Mouse (Mus musculus) urinary bladder, postnatal 25 days (tissue): ENCODE measurements around the gene Fubp1.

Experiments used
- DNase-seq: peaks from one replicate; pipeline ENCODE4 v3.0.0; 2022; ENCODE audit warnings: low spot score

The Fubp1 gene

DNA sequence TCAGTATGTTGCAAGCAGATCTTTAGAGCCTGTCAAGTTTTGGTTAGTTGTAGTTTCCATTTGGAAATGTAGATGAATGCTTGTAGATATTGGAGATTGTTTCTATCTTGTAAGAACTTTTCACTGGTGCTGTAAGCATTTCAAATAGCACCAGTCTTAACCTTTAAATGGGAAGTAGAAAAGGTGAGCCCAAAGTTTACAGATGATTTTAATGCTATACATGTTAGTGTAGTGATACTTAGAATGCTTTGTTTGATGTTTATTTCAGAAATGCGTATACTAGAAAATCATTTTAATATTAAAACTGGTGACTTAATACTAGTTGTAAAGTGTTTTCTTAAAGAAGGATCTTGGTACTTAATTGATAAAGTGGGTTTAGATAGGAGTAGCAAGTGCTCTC lies 25.6 kb downstream of the Fubp1 start:
- no peak for DNase-seq

DNA sequence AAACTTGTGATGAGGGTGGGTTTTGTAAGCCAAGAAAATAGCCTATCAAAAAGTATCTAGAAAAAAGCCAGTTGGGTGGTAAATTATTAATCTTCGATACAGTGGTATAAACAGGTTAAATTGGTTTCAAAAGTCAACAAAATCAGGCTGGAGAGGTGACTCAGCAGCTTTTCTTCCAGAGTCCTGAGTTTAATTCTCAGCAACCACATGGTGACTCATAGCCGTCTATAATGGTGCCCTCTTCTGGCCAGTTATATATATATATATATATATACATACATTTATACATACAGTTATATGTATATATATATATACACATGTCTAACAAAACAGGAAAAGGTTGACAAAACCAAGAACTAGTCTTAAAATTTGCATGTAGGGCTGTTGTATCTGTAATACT lies 28.6 kb downstream of the Fubp1 start:
- no peak for DNase-seq

DNA sequence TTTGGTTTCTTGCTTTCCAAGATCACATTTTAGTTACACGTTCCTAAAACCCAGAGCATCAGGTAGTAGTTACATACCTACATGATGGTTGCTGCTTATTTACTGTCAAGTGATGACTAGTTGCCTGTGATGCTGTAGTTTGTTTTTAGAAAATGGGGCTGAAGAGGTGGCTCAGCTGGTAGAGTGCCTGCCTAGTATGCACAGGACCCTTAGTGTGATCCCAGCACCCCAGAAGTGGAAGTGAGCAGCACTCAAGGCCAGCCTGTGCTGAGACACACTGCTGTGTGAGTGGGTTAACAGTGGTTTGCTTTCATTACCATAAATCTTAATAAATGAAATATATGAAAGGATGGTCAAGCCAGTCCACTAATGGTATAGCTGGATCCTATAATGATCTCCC lies 29.4 kb downstream of the Fubp1 start:
- no peak for DNase-seq

DNA sequence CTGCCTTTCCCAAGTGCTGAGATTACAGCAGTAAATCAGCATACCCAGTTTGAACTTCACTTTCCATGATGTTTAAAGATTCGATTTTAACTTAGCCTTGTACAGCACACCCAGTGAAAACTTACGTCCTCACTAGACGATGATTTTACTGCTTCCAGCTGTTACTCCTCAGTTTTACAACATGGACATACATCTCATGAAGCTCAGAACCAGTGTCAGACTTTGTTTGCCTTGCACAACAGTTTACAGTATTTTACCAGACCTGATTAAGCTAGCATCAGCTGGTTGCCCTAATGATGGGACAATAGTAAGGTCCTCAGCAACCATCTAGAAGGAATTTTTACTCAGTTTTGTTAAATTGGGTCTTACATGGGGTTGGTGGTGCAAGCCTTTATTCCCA lies 30.9 kb downstream of the Fubp1 start:
- no peak for DNase-seq

DNA sequence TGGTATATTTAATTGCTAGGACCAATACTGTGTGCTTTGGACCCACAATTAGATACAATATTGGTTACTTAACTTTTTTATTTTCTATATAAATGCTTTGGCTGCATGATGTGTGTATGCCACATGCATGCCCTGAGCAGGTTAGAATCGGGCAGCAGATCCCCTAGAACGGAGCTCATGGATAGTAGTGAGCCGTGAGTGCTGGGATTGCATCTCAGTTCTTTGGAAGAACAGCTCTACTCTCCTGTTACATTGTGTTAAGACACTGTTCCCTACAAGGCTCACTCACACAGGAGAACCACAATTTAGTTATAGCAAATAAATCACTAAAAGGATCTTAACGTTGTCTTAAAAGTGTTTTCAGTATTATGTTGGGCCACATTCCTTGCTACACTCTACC lies 33.1 kb downstream of the Fubp1 start:
- no peak for DNase-seq

DNA sequence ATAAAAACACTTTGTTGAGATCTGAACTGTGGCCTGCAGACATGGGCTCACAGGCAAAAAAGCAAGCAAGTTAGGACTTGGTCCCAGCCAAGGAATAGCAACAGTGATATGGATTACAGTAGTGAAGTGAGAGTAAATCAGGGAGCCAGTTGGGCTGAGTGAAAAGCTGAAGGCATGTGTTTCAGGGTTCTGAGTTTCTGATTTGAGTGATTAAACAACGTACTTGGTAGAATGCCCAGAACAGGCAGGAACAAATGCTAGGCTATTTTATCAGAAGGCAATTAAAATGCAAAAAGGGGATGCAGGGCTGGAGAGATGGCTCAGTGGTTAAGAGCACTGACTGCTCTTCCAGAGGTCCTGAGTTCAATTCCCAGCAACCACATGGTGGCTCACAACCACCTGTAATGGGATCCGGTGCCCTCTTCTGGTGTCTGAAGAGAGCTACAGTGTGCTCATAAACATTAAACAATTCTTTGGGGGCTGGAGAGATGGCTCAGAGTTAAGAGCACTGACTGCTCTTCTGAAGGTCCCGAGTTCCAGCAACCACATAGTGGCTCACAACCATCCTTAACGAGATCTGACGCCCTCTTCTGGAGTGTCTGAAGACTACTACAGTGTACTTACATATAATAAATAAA lies 35.2 kb downstream of the Fubp1 start:
- no peak for DNase-seq

DNA sequence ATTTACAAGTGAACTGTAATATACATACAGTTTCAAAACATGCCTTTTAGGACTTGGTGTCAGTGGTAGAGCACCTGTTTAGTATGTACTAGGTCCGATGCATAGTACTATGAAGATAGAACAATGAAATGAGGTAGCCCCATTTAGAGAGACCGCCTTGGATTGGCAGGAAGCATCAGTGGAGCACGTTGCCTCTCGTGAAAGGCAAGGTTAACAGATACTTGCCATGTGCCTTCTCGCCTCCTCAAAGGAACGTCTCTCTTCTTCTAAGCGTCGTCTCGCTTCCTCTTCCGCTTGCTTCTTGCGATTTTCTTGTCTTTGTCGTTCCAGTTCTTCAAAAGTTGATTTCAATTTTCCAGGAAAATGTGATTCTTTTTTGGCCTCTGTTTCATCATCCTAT lies 37.5 kb downstream of the Fubp1 start:
- DNase-seq: no peak

DNA sequence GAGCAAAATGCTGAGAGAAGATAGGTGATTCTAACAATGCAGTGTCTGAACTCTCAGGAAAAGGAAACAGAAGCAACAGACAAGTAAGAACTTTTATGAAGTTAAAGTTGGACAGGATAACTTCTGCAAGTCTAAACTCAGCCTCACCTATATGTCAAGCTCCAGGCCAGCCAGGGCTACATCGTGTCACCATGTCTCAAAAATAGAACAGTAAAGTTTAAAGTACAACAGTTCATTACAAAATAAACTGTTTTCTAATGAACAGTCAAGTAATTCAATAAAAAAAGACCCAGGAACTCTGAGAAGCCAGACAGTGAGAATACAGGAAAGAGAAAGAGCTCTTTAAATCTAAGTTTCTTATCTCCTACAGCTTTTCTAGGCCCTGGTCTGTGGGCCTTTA lies 40.3 kb downstream of the Fubp1 start:
- no peak for DNase-seq

DNA sequence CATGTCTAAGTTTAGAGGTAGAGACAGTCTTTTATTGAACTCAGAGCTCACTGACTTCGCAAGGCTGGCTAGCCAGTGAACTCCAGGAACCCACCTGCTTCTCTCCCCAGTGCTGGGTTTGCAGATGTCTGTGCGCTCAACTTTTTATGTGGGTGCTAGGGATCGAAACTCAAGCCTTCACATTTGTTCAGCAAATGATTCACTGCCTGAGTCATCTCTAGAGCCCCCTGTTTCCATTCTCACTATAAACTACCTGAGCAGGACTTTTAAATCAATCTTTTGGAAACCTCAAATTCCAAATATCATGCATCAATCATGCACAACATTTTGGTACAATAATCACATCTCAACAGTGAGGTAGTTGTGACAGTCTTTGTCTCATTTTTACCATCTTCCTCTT lies 47.3 kb downstream of the Fubp1 start:
- no peak for DNase-seq

DNA sequence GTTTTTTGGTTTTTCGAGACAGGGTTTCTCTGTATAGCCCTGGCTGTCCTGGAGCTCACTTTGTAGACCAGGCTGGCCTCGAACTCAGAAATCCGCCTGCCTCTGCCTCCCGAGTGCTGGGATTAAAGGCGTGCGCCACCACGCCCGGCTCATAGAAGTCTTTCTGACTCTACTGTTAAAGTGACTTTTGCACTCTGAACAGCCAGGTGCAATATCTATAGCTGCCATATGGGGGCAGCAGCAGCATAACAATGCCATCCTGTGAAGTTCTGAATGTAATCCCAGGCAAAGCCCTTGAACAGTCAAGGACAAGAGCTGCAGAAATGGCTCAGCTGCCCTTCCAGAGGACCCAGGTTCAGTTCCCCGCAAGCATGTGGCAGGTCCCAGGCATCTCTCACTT lies 49.2 kb downstream of the Fubp1 start:
- DNase-seq: peak; percentile 71

DNA sequence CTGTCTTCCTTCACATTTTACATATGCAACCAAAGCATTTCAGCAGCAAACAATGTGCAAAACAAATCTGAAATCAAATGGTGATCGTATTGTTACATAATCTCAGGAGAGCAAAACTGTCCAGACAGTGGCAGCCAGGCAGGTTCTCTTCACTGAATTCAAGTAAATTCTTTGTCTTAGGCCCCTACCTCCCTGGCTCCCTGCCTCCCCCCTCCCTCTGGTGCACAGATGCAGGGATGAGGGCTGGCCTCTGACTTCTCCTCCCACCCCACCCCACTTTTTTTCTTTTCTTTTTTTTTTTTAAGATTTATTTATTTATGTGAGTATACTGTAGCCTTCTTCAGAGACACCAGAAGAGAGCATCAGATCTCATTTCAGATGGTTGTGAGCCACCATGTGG lies 50.1 kb downstream of the Fubp1 start:
- no peak for DNase-seq

DNA sequence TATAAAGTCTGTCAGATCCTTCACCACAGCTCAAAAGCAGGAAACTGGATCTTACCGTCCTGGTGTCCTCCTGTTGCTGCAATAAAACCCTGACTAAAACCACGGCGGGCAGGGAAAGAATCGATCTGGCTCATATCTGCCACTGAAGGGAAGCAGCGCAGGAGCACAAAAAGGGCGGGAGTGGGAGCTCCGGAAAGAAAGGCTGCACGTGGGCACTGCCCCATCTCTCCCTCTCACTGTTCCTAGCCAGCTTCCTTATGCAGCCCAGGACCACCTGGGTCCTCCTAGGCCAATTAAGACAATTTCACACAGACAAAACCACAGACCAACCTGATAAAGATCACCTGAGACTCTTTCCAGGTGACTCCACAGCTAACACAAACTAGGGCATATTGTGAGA lies 51.2 kb downstream of the Fubp1 start:
- no peak for DNase-seq

DNA sequence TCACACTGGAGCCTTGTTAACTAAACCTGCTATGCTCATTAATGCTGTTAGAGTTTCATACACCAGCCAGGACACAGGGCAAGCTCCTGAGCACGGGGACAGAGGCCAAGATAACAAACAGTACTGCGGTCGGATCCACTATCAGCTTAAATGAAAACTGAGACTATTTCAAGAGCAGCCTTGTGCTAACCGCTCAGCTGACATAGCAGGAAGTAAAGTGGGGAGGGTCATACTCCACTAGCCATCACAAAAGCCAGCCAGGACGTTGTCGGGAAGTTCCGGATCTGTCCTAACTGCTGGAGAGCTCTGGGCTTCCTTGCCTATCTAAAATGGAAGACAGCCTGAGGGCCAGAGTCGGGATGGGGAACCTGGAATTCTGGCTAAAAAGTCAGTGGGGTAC lies 51.7 kb downstream of the Fubp1 start:
- no peak for DNase-seq

DNA sequence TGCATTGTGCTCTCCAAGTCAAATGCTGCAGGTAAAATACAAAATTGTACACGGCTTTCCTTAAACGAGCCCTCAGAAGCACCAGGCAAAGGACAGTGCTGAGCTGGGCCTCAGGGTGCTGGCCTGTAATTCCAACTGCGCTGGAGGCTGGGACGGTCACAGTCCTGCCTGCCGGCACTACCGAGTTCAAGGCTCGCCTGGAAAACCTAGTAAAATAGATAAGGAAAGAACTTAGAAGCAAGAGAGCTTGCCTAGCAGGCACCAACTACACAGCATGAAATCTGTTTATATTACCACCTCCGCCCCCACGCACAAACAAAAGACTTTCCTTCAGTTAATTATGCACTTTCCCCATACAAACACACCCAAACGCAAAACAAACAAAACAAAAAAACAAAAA lies 54.2 kb downstream of the Fubp1 start:
- no peak for DNase-seq

DNA sequence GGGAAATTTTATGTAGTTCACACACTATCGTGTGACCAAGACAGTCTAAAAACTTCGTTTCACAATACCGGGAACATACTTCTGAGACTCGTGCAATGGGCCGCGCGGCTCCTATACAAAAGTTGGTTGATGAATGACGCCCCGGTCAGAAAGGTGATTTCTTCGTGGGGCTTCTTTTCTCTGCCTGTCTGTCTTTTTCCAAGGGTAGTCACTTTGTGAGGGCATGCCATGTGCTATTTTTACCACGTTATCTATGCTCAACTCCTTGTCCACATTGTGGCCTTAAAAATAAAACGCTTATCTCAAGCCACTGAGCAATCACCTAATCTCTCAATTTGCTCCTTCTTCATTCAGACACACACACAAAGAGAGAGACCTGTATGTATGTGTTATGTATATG lies 54.6 kb downstream of the Fubp1 start:
- DNase-seq: no peak

DNA sequence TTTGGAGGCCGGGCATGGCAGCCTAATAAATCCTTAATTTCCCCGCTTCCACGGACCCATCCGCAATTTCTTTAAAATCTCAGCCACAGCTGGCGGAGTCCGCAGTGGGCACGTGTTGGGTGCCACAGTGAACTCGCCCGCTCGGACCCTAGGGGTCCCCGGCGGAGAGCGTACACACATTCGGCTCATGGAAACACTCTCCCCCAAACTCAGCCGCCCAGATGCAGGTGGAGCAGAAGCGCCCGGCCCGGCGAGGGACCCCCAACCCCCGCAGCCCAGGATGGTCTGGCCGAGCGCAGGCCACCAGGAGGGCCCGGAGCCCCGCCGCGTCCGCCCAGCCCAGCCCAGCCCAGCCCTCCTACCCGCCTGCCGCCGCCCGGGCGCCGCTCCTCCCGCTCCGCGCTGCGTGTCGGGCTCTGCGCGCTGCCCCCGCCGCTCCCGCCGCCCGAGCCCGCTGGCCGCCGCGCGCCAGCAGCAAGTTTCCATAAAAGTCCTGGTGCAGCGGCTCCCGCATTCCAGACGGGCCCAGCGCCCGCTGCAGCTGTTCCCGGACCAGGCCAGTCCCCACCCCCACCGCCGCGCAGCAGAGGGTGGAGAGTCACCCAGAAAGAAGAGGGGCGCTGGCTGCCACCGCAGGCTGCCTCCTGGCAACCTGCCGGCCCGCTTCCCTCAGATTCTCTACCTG lies 55.3 kb downstream of the Fubp1 start:
- DNase-seq: peak; percentile 59

DNA sequence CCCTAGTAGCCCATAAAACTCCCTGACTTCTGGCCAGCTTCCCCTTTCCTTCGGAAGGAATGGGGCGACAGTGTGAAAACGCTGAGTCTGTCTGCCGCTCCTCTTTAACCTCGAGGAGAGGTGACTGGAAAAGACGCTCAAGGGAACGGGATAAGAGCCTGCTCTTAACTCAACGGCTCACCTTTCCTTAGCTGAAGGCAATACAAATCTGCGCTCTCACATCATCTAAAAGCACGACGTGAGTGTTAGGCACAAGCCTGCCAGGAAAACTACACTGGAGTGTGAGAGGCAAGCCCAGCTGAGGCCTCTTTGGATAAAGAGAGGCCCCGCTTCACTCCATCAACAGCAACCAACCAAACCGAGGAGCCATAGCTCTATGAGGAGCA lies 55.8 kb downstream of the Fubp1 start, which contains the start of gene Nexn:
Gene Nexn (minus strand): TSS at position 315 of the 386 bp plus-strand sequence.
- no peak for DNase-seq

DNA sequence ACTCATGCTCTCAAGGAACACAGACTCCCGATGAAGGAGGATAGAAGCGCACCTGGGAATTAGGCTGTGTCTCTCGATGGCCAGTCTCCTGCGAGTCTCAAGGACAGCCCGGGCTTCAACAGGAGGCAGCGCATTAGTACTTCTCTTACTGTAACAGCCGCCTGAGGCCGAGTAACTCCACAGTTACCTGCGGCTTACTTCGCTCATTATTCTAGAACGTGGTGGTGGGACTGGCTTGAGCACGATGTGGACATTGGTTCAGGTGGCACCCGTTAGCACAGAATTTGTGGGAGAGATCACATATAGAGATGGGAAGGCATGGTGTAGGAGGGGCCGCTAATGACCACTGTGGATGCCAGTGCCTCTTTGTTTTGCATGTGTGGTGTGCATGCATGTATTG lies 57.9 kb downstream of the Fubp1 start:
- DNase-seq: no peak

DNA sequence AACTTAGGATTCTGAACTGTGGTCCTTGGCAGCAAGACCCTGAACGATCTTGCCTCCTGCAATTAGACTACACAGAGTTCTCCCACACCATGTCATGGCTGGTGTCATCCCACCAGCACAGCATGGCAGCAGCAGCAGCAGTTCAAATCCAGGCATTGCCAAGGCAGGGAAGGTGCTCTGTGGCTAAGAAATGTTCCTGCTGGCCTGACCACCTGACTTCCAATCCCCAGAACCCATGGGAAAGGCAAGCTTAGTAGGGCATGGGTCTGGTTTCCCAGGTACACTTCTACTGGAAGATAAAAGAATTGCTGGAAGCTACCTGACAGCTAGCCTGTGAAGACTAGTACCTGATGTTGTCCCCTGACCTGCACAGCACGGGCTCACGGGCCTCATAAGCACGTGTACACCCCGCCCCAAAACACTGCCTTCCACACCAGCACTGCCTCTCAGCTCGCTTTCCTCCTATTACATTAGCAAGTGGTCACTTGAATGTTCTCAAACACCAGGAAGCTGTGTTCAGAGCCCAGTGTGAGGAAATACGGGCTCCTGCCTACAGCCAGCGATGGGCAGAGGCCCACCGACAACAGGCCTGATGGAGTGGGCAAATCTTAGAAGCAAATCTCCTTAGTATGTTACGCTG lies 61.0 kb downstream of the Fubp1 start:
- no peak for DNase-seq

DNA sequence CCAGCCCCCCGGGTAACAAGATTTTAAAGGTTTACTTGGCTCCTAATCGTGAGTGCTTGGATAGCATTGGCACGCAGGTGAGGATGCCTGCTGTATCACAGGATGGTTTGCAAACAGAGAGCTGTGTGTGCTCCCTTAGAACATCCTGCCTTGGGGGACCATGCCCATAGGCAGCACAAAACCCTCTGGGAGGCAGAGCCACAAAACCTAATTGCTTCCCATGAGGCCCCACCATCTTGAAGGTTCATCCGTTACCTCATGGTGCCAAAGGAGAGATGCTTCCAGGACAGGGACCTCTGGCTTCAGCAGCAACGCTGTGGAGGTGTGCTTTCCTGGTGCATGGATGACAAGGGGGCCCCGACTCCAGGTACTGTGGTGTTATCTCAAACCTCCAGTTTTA lies 61.7 kb downstream of the Fubp1 start:
- no peak for DNase-seq

DNA sequence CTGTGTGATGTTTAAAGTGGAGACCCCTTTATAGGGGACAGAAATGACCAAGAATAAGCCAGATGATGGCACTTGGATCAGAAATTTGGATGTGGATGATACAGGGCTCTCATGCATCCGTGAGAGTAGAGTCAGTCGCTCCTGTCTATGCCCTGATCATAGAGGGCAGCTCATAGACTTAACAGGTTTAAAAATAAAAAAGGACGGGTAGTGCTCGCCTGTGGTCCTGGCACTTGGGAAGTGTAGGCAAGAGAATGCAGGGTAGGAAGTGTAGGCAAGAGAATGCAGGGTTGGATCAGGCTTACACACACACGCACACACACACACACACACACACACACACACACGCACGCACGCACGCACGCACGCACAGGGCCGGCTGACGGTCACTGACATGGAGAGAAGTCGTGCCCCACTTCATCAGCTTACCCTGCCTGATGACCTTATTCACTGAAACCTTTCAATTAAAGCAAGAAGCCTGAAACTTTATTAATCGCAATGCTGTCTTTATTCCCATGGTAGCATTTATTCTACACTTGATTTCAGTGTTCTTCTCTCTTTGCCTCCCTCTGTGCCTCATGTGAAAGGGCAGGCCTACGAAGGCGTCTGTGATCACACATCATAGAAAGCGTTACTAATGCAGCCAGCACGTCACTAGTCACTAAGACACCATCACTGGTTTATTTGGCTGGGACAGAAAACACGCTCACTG lies 62.9 kb downstream of the Fubp1 start:
- no peak for DNase-seq

DNA sequence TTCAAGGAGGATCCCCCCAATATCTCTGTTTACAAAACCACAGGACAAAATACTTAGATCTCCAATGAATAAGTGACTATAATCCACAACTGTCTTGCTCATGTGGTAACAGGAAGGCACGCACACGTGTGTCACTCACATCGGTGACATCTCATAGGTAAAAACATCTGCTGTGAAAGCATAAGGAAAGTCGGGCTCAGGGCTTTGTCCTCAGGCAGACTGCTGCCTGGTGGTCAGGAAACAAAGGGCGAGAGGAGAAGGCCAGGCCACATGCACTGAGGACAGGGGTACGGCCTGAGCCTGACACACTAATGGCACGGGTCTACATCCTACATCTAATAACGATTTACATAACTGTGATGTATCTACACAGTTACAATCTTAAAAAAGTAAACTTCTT lies 64.8 kb downstream of the Fubp1 start:
- DNase-seq: no peak

DNA sequence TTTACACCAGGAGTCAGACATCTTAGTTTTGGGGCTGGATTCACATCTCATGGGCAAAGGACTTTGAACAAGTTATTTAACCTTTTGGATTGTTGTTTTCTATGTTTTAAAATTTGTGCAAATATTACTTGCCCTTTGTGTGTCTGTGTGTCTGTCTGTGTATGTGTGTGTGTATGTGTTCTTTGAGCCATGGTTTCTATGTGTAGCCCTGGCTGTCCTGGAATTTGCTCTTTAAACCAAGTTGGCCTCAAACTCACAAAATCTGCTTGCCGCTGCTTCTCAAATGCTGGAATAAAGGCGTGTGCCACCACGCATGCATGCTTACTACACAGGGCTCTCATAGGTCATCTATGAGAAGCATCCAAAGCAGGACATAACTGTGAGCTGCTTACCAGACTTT lies 66.7 kb downstream of the Fubp1 start:
- DNase-seq: no peak
